Mouse (Mus musculus) C2C12 (cell line): Measurements from ENCODE around the gene Akr1b3. TPM values are rescaled to one million over a fixed set of nuclear protein-coding genes. Genes with fewer than 3 reads are reported as not detected.
A peak's percentile ranks its signal among the peaks of the same experiment; 100 is the strongest.

Experiments used
- H3K27me3 ChIP-seq: one replicate; pipeline ENCODE4 v1.6.1; 2011; ENCODE audit not compliant: control insufficient read depth, insufficient read depth, insufficient read length
- H3K36me3 ChIP-seq: one replicate; pipeline ENCODE4 v1.6.1; 2011; ENCODE audit not compliant: control insufficient read depth, insufficient read depth
- H3K4me3 ChIP-seq: one replicate; pipeline ENCODE4 v1.5.1; 2011; ENCODE audit warnings: mild to moderate bottlenecking, control low read depth; ENCODE audit not compliant: poor library complexity, insufficient read depth, severe bottlenecking
- H3K79me2 ChIP-seq: one replicate; pipeline ENCODE4 v1.6.1; 2011; ENCODE audit not compliant: control insufficient read depth, insufficient read depth
- H3K79me3 ChIP-seq: one replicate; pipeline ENCODE4 v1.6.1; 2011; ENCODE audit warnings: low read depth, control low read depth
- H3ac ChIP-seq: one replicate; pipeline ENCODE3; 2011; ENCODE audit warnings: low read depth; ENCODE audit not compliant: control insufficient read depth, insufficient read length
- CEBPB ChIP-seq: IDR thresholded peaks from one replicate; pipeline ENCODE4 v1.6.1; 2011; ENCODE audit warnings: low read depth, mild to moderate bottlenecking, control low read depth, moderate library complexity
- CTCF ChIP-seq: IDR thresholded peaks from one replicate; pipeline ENCODE4 v1.5.1; 2011; ENCODE audit not compliant: control insufficient read depth, insufficient read depth, insufficient read length
- FOSL1 ChIP-seq: IDR thresholded peaks from one replicate; pipeline ENCODE4 v1.8.0; 2011; ENCODE audit warnings: mild to moderate bottlenecking, low read length; ENCODE audit not compliant: poor library complexity, insufficient read depth, severe bottlenecking
- MAX ChIP-seq: IDR thresholded peaks from one replicate; pipeline ENCODE4 v1.6.1; 2011; ENCODE audit warnings: mild to moderate bottlenecking, control low read depth
- MYOD1 ChIP-seq: IDR thresholded peaks from one replicate; pipeline ENCODE4 v1.6.1; 2011; ENCODE audit warnings: low read depth; ENCODE audit not compliant: control insufficient read depth, insufficient read length
- MYOG ChIP-seq: IDR thresholded peaks from one replicate; pipeline ENCODE4 v1.6.1; 2011; ENCODE audit not compliant: control insufficient read depth, insufficient read length; ENCODE audit errors: extremely low read depth
- USF1 ChIP-seq: IDR thresholded peaks from one replicate; pipeline ENCODE4 v1.6.1; 2011; ENCODE audit warnings: low read depth, mild to moderate bottlenecking, control low read depth, moderate library complexity
- long read RNA-seq, 2 experiments: library from polyadenylated mRNA; unstranded; transcript quantifications; one replicate each; pipeline ENCODE4 v2.0.0; 2019 to 2020
- polyA plus RNA-seq: library from polyadenylated mRNA; unstranded; fragments of >200 nt; fragmentation: generic; extraction: Trizol; gene quantifications from one replicate; pipeline ENCODE4 v1.2.1, GENCODE M21; 2012; ENCODE audit warnings: missing spikeins

The Akr1b3 gene
- polyA plus RNA-seq = 455 TPM
- long read RNA-seq, experiment 1, full-length matches to known transcripts = 488 of 515 reads
- long read RNA-seq, experiment 1, partial matches to known transcripts = 20 of 515 reads
- long read RNA-seq, experiment 1, other reads (novel, unspliced or antisense) = 7 of 515 reads
- long read RNA-seq, experiment 2, transcript Akr1b3-201 (10 exons, 1,387 nt) = major isoform, 772 of 784 reads
- long read RNA-seq, experiment 2, partial matches to known transcripts = 6 of 784 reads
- long read RNA-seq, experiment 2, other reads (novel, unspliced or antisense) = 6 of 784 reads

DNA sequence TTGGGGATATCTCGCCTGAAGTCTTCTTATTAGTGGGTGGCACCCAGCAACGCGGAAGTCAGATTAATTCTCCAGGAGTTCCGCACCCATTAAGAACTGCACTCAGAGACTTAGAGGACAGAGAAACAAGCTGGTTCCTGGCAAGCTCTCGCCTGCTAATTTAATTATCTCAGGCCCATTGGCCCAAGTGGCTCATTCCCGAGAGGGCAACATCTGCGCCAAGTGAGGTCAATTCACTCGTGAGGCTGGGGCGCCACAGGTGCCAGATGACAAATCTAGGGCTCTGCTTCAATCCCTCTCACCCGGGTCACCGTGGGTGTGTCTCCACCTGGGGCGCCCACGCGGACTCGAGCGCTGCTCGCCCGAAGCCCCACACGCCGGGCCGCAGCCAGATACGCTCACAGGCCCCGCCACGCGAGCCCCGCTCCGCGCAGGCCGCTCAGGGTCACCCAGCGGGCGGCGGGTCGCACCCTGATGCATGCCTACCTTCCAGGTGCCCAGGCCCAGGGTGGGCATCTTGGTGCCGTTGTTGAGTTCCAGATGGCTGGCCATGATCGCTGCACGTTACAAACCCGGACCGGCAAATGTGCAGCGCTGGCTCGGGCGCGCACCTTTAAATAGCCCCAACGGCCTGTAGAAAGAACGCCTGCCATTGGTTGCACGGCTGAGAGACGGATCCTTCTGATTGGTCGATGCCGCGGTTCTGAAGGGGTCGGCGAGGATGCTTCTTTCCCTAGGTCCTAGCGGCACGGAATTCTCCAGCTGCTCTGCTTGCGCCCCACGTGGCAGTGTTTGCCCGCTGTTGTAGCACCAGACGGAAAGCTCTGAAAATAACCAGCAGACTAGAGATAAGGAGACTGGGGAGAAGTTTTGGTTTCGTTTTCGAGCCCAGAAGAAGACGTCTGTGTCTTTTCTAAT lies at the start of gene Akr1b3:
Gene Akr1b3, minus strand, starts transcription at position 625 of the 918 bp plus-strand sequence.
- peaks cover 29% of the 10 kb centered on the region for H3K79me3 ChIP-seq
- H3K79me2 ChIP-seq = peaks cover 51% of the 10 kb centered on the region
- peak within 1 kb of the TSS; percentile 70 for H3K4me3 ChIP-seq
- peak within 1 kb of the TSS; percentile 56 for H3ac ChIP-seq
- H3K27me3 ChIP-seq = no peaks in the 10 kb centered on the region
- peaks cover 4% of the 10 kb centered on the region for H3K36me3 ChIP-seq
- TF ChIP-seq USF1 = peak; percentile 78
- no peak for TF ChIP-seq FOSL1
- TF ChIP-seq CTCF = no peak
- TF ChIP-seq MAX = peak; percentile 97

DNA sequence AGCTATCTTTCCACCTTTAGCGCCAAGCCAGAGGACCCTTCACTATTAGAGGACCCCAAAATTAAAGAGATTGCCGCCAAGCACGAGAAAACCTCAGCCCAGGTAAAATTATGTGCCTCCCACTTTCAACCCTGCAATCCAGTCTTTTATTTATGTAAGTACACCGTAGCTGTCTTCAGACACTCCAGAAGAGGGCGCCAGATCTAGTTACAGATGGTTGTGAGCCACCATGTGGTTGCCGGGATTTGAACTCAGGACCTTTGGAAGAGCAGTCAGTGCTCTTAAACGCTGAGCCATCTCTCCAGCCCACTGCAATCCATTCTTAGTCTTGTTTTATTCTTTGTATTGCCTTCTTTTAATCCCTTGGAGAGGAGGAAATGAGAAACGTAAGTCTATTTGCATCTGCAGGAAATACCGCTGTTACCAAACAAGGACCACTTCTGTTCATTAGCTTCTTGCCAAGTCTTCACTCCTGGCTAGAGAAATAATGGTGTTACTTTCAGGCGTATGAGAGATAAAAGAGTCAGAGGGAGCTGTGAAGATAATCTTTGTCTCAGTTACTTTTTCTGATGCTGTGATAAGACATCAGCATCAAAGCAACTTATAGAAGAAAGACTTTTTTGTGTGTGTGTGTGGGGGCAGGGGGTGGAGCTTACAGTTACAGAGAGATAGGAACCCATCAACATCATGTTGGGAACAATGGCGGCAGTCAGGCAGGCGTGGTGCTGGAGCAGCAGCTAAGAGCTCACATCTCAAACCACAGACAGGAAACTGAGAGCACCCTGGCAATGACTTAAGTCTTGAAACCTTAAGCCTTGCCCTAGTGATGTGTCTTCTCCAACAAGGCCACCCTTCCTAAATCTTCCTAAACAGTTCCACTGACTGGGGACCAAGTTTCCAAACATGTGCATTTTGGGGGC lies 47.2 kb upstream of the Akr1b3 start:
- no peak overlapping the region for H3K4me3 ChIP-seq
- TF ChIP-seq FOSL1 (no peak), CTCF (no peak), MYOD1 (no peak), MAX (no peak), CEBPB (no peak), MYOG (no peak), USF1 (no peak)
- no peak overlapping the region for H3ac ChIP-seq
- H3K36me3 ChIP-seq = peaks cover 41% of the 10 kb centered on the region
- H3K27me3 ChIP-seq = no peaks in the 10 kb centered on the region
- H3K79me3 ChIP-seq = no peaks in the 10 kb centered on the region
- H3K79me2 ChIP-seq = no peaks in the 10 kb centered on the region

DNA sequence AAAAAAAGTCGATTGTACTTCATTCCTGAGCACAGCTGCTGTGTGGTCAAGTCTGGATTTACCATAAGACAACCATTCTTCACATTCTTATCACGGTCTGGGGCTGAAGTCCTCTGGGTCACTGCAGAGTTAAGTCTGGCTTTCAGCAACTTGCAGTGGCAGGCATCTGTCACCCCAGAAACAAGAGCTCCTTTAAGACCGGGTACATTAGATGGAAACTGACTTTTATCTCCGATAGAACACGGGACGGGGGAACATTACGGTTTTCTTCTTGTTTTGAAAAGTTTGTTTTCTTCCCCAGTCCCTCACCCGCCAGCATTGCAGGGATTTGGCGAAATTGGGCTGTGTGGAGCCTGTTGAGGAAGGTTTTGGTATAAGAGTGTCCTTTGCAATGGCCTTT lies 38.6 kb upstream of the Akr1b3 start:
- Histone ChIP-seq H3K79me2 (peaks cover 22% of the 10 kb centered on the region), H3K79me3 (no peaks in the 10 kb centered on the region), H3K4me3 (no peak overlapping the region), H3K36me3 (peaks cover 36% of the 10 kb centered on the region), H3K27me3 (no peaks in the 10 kb centered on the region), H3ac (no peak overlapping the region)
- TF ChIP-seq CEBPB (no peak), MYOG (no peak), FOSL1 (no peak), CTCF (no peak), MAX (no peak), MYOD1 (no peak), USF1 (no peak)

DNA sequence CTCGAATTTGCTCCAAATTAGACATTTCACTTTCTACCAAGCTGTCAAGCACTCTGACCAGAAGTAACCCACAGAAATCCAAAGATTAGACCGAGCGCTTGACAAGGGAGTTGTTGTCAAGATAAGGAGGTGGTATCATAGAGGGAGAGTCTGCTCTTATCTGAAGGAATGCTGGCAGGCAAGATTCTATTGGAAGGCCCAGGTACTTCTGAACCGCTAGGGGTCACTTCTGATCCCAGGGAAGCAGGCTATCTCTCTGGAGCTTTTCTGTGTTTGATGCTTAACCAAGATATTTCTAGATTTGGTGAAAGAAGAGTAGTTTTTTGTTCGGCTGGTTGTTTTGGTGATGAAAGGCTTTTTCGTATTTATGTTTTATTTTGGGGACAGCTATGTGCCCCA lies 38.1 kb upstream of the Akr1b3 start:
- peaks cover 34% of the 10 kb centered on the region for H3K36me3 ChIP-seq
- no peaks in the 10 kb centered on the region for H3K79me3 ChIP-seq
- H3ac ChIP-seq = no peak overlapping the region
- H3K27me3 ChIP-seq = no peaks in the 10 kb centered on the region
- TF ChIP-seq MYOD1 (no peak), FOSL1 (no peak), CTCF (no peak), MYOG (no peak), CEBPB (no peak), USF1 (no peak), MAX (no peak)
- H3K79me2 ChIP-seq = peaks cover 22% of the 10 kb centered on the region
- no peak overlapping the region for H3K4me3 ChIP-seq

DNA sequence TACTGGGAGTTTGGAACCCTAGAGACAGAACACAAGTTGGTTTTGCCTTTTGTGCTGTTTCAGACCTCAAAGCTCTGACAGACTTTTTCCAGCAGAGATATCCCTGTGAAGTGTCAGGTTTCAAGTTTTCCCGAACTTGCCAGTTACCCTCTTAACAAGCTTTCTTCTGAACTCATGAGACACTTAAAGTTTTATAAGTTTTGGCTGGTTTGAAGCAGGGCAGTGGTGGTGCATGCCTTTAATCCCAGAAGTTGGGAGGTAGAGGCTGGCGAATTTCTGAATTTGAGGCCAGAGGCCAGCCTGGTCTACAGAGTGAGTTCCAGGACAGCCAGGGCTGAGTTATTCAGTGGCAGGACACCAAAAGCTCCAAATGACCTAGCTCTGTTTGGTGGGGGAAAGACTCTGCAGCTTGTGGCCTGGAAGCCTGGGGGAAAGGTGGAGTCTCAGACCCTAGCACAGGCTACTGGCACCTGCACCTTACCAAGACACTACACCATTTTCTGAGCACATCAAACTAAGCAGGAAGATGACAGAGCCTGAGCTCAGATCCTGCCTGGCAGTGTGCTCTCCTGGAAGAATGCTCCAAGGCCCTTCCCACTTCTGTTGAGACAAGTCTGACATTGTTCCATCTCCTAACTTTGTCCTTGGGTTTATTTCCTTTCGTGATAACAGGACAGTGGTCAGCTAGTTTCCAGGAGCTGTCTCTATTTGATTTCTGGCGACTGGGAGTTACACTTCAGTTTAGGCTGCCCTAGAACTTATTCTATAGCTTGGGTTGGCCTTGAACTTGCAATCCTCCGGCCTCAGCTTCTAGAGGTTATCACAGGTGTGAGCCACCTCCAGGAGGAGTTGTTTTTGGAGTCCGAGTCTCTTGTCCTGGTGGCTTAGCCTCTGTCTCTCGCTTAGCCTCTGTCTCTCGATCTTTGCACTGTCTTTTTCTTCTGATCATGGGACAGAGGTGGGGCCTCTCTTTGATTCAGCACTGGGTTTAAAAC lies 37.4 kb upstream of the Akr1b3 start:
- H3K79me2 ChIP-seq = peaks cover 22% of the 10 kb centered on the region
- H3K4me3 ChIP-seq = peak overlapping the region; percentile 28
- H3K79me3 ChIP-seq = no peaks in the 10 kb centered on the region
- H3K27me3 ChIP-seq = no peaks in the 10 kb centered on the region
- H3K36me3 ChIP-seq = peaks cover 34% of the 10 kb centered on the region
- H3ac ChIP-seq = peak overlapping the region; percentile 60
- TF ChIP-seq CEBPB (no peak), MYOG (no peak), FOSL1 (no peak), CTCF (no peak), USF1 (no peak), MYOD1 (no peak), MAX (no peak)
